Mouse (Mus musculus): ENCODE measurements at regions not wholly inside any gene's neighbourhood (a gene's known extent, or its start where the extent isn't known, plus 50 kb on each side); places are given as distances from the start of the nearest gene placed in this dataset.
"Not testable (repeated sequence)": the region's sequence is repeated elsewhere in the genome, so short reads cannot be mapped to it uniquely, and the experiment has no call there.

GRCm38 (mm10) chr1:181262496-181262895, 50.7 kb upstream of the Wdr26 start:
- Histone ChIP-seq H3K4me1 (ENCODE audit: control insufficient read depth) (peaks cover 58% of the 10 kb centered on the region), H3K4me3 (replicated peaks) (no peak overlapping the region), H3K27me3 (ENCODE audit: control insufficient read depth) (no peaks in the 10 kb centered on the region), H3K9me3 (ENCODE audit: control insufficient read depth, low read length) (no peaks in the 10 kb centered on the region), H3K36me3 (ENCODE audit: control insufficient read depth) (peaks cover 19% of the 10 kb centered on the region)
- TF ChIP-seq GATA1 (IDR thresholded peaks at IDR 0.05; ENCODE audit: low read length) (no peak), TAL1 (IDR thresholded peaks at IDR 0.05; ENCODE audit: low read length) (no peak)

DNA sequence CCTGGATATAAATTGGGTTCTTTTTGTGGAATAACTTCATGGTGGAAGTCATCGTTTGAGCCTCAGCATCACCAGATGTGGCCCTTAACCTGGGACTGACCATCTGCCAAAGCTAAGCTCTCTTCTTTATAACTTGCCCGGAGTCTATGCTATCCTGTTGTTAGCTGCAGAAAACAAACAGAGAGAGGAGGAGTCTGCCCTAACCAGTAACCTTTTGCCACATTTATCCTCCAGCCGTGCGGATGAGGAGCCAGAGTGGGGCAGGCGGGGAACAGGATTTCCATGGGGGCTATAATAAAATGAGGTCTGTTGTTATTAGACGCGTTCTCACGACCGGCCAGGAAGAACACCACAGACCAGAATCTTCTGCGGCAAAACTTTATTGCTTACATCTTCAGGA, 51.4 kb upstream of the Wdr26 start:
- H3K4me3 ChIP-seq (replicated peaks) = no peak overlapping the region
- H3K27me3 ChIP-seq (ENCODE audit: control insufficient read depth) = no peaks in the 10 kb centered on the region

GRCm38 (mm10) chr1:181270469-181270868, 58.7 kb upstream of the Wdr26 start:
- H3K4me3 ChIP-seq (replicated peaks); H3K36me3 ChIP-seq (ENCODE audit: control insufficient read depth); H3K9me3 ChIP-seq (ENCODE audit: control insufficient read depth, low read length): not testable (repeated sequence)
- Histone ChIP-seq H3K4me1 (ENCODE audit: control insufficient read depth) (peaks cover 39% of the 10 kb centered on the region), H3K27me3 (ENCODE audit: control insufficient read depth) (peaks cover 16% of the 10 kb centered on the region)

More for the DNA sequence above, 51.4 kb upstream of the Wdr26 start:
- Histone ChIP-seq H3K36me3 (ENCODE audit: control insufficient read depth) (peaks cover 19% of the 10 kb centered on the region), H3K4me1 (ENCODE audit: control insufficient read depth) (peaks cover 51% of the 10 kb centered on the region), H3K9me3 (ENCODE audit: control insufficient read depth, low read length) (no peaks in the 10 kb centered on the region)
- TF ChIP-seq GATA1 (IDR thresholded peaks at IDR 0.05; ENCODE audit: low read length) (no peak), TAL1 (IDR thresholded peaks at IDR 0.05; ENCODE audit: low read length) (no peak)

DNA sequence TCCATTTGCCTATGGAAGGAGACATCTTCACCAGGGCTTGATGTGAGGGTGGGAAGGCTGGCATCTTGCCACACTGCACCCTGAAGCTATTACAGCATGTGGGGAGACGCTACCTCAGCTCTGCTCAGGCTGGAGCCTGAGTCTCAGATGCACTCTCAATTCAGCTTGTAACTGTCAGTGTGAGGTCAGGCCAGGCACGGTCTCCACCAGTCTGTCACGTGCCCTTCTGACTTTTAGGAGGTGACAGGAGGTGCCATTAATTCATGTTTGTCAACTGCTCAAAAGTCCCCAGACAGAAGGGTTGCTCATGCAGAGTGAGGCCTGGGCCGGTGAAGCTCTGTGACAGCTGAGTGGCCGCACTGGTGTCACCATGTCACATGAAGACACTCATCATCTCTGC, 59.4 kb upstream of the Wdr26 start:
- Histone ChIP-seq H3K9me3 (ENCODE audit: control insufficient read depth, low read length) (no peaks in the 10 kb centered on the region), H3K27me3 (ENCODE audit: control insufficient read depth) (peaks cover 20% of the 10 kb centered on the region), H3K4me3 (replicated peaks) (no peak overlapping the region), H3K36me3 (ENCODE audit: control insufficient read depth) (peaks cover 5% of the 10 kb centered on the region; the same call in 1 of the 2 replicates), H3K4me1 (ENCODE audit: control insufficient read depth) (peaks cover 39% of the 10 kb centered on the region)
- no peak for TF ChIP-seq TAL1 (IDR thresholded peaks at IDR 0.05; ENCODE audit: low read length)
- no peak for TF ChIP-seq GATA1 (IDR thresholded peaks at IDR 0.05; ENCODE audit: low read length)

- TF ChIP-seq TAL1 (IDR thresholded peaks at IDR 0.05; ENCODE audit: low read length) (no peak), GATA1 (IDR thresholded peaks at IDR 0.05; ENCODE audit: low read length) (no peak)
- H3K36me3 ChIP-seq (ENCODE audit: control insufficient read depth) = peaks cover 5% of the 10 kb centered on the region; the same call in 1 of the 2 replicates
- H3K9me3 ChIP-seq (ENCODE audit: control insufficient read depth, low read length) = no peaks in the 10 kb centered on the region
- no peak overlapping the region for H3K4me3 ChIP-seq (replicated peaks)
- H3K27me3 ChIP-seq (ENCODE audit: control insufficient read depth) = peaks cover 23% of the 10 kb centered on the region
- peaks cover 39% of the 10 kb centered on the region for H3K4me1 ChIP-seq (ENCODE audit: control insufficient read depth)
These were observed 60.0 kb upstream of the Wdr26 start for GRCm38 (mm10) chr1:181271821-181272220.

GRCm38 (mm10) chr1:181272622-181273296, 61.0 kb upstream of the Wdr26 start:
- peaks cover 5% of the 10 kb centered on the region; the same call in 1 of the 2 replicates for H3K36me3 ChIP-seq (ENCODE audit: control insufficient read depth)
- no peak for TF ChIP-seq TAL1 (IDR thresholded peaks at IDR 0.05; ENCODE audit: low read length)
- no peak for TF ChIP-seq GATA1 (IDR thresholded peaks at IDR 0.05; ENCODE audit: low read length)

GRCm38 (mm10) chr1:181273540-181274204, 61.9 kb upstream of the Wdr26 start:
- TF ChIP-seq TAL1 (IDR thresholded peaks at IDR 0.05; ENCODE audit: low read length) = no peak
- no peak for TF ChIP-seq GATA1 (IDR thresholded peaks at IDR 0.05; ENCODE audit: low read length)
- no peak overlapping the region for H3K4me3 ChIP-seq (replicated peaks)
- H3K27me3 ChIP-seq (ENCODE audit: control insufficient read depth) = peaks cover 38% of the 10 kb centered on the region
- H3K4me1 ChIP-seq (ENCODE audit: control insufficient read depth) = peaks cover 42% of the 10 kb centered on the region
- peaks cover 5% of the 10 kb centered on the region; the same call in 1 of the 2 replicates for H3K36me3 ChIP-seq (ENCODE audit: control insufficient read depth)
- no peaks in the 10 kb centered on the region for H3K9me3 ChIP-seq (ENCODE audit: control insufficient read depth, low read length)

More at GRCm38 (mm10) chr1:181272622-181273296, 61.0 kb upstream of the Wdr26 start:
- H3K4me1 ChIP-seq (ENCODE audit: control insufficient read depth) = peaks cover 42% of the 10 kb centered on the region
- peaks cover 32% of the 10 kb centered on the region for H3K27me3 ChIP-seq (ENCODE audit: control insufficient read depth)
- peak overlapping the region; percentile 29 for H3K4me3 ChIP-seq (replicated peaks)
- no peaks in the 10 kb centered on the region for H3K9me3 ChIP-seq (ENCODE audit: control insufficient read depth, low read length)

GRCm38 (mm10) chr1:181280826-181281225, 69.0 kb upstream of the Wdr26 start:
- Histone ChIP-seq H3K27me3 (ENCODE audit: control insufficient read depth) (peaks cover 44% of the 10 kb centered on the region), H3K4me3 (replicated peaks) (no peak overlapping the region), H3K9me3 (ENCODE audit: control insufficient read depth, low read length) (peaks cover 8% of the 10 kb centered on the region), H3K36me3 (ENCODE audit: control insufficient read depth) (no peaks in the 10 kb centered on the region), H3K4me1 (ENCODE audit: control insufficient read depth) (peaks cover 16% of the 10 kb centered on the region)
- TF ChIP-seq TAL1 (IDR thresholded peaks at IDR 0.05; ENCODE audit: low read length) (no peak), GATA1 (IDR thresholded peaks at IDR 0.05; ENCODE audit: low read length) (no peak)

- peaks cover 33% of the 10 kb centered on the region for H3K27me3 ChIP-seq (ENCODE audit: control insufficient read depth)
- peaks cover 13% of the 10 kb centered on the region for H3K4me1 ChIP-seq (ENCODE audit: control insufficient read depth)
- H3K9me3 ChIP-seq (ENCODE audit: control insufficient read depth, low read length); H3K36me3 ChIP-seq (ENCODE audit: control insufficient read depth); H3K4me3 ChIP-seq (replicated peaks): not testable (repeated sequence)
These were observed 69.4 kb upstream of the Cnih3 start for GRCm38 (mm10) chr1:181282986-181283385.

DNA sequence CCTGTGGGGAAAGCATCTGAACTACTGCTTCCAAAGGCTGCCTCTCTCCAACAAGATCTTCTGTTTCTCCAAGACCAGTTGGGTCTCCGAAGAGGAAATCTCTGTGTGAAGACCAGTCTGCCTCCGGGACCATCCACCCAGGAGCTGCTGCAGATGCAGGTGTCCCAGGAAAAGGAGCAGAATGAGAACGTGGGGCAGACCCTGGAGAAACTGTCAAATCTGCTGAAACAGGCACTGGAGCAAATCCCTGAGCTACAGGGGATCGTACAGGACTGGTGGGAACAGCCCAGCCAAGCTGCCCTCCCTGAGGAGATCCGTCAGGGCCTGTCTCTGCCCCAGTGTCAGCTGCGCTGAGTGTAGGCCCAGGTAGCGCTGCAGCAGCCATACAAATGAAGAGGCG, 68.9 kb upstream of the Cnih3 start:
- not testable (repeated sequence) for H3K36me3 ChIP-seq (ENCODE audit: control insufficient read depth); H3K4me3 ChIP-seq (replicated peaks); H3K9me3 ChIP-seq (ENCODE audit: control insufficient read depth, low read length)
- Histone ChIP-seq H3K4me1 (ENCODE audit: control insufficient read depth) (peaks cover 13% of the 10 kb centered on the region), H3K27me3 (ENCODE audit: control insufficient read depth) (peaks cover 33% of the 10 kb centered on the region)

All from erythroblast, embryonic 14.5 days (primary cell).